Mouse (Mus musculus): ENCODE data around the gene Hspa12a. TPM values are rescaled to one million over a fixed set of nuclear protein-coding genes. Genes with fewer than 3 reads are reported as not detected.

The Hspa12a gene
- polyA plus RNA-seq, 1 experiment, result 3.7 TPM

- TF ChIP-seq CTCF (IDR thresholded peaks at IDR 0.05; ENCODE audit: extremely low read depth, insufficient read depth, insufficient read length, insufficient replicate concordance) (no peak), POLR2A (IDR thresholded peaks at IDR 0.05; ENCODE audit: low read depth, low read length) (no peak)
- Histone ChIP-seq H3K27ac (ENCODE audit: insufficient read depth, low read length) (no peak overlapping the region), H3K4me1 (ENCODE audit: control insufficient read depth, insufficient read depth, insufficient read length) (no peaks in the 10 kb centered on the region; the same call in 1 of the 2 replicates), H3K4me3 (ENCODE audit: extremely low read depth, insufficient read depth, insufficient read length) (no peak overlapping the region), H3K36me3 (ENCODE audit: control insufficient read depth, insufficient read depth, low read length) (no peaks in the 10 kb centered on the region), H3K27me3 (ENCODE audit: control insufficient read depth, insufficient read depth, low read length) (no peaks in the 10 kb centered on the region)
- 53% methylated on average over 6 of the region's 7 CpGs for WGBS
- DNase-seq (ENCODE audit: low read depth in 1 of 2, low spot score in 2 of 2), result no peak
Measured at GRCm38 (mm10) chr19:58850719-58851466, 92.6 kb downstream of the Hspa12a start.

DNA sequence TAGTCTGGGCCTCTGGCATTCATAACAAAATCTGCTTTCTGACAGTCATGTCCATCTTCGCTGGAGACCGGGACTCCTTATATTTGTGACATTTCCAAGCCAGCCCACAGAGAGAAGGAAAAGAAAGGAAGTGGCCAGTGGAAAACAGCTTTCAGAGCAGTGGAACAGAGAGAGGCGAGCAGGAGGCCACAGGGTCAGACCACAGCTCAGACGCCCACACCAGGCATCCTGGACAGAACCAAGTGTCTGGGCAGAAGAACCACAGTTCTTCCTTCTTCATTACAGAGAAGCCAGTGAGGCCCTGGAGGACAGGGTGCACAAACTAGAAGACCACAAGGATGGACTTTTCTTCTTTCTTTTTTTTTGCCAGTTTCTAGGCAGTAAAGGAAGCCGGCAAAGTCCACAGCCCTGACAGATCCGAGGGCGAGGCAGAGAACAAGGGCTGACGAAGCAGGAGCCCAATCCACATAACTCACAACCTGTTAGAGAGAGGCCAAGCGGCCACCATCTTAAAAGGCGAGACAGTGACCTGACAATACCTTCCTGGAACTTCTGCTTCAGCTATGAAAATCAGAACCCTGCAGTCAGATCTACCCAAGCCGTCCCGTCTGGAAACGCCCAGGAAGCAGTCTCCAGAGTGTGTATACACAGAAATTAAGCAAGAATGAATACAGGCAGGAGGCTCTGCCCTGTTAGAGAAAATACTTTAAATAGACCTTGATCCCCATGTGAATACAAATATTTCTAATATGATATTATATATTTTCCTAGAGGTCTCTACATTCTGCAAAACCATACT lies 93.9 kb downstream of the Hspa12a start:
- Histone ChIP-seq H3K27me3 (ENCODE audit: control insufficient read depth, insufficient read depth, low read length) (no peaks in the 10 kb centered on the region), H3K36me3 (ENCODE audit: control insufficient read depth, insufficient read depth, low read length) (no peaks in the 10 kb centered on the region), H3K4me1 (ENCODE audit: control insufficient read depth, insufficient read depth, insufficient read length) (no peaks in the 10 kb centered on the region; the same call in 1 of the 2 replicates), H3K4me3 (ENCODE audit: extremely low read depth, insufficient read depth, insufficient read length) (no peak overlapping the region), H3K27ac (ENCODE audit: insufficient read depth, low read length) (no peak overlapping the region)
- TF ChIP-seq POLR2A (IDR thresholded peaks at IDR 0.05; ENCODE audit: low read depth, low read length), result no peak
- no peak for TF ChIP-seq CTCF (IDR thresholded peaks at IDR 0.05; ENCODE audit: extremely low read depth, insufficient read depth, insufficient read length, insufficient replicate concordance)
- DNase-seq (ENCODE audit: low read depth in 1 of 2, low spot score in 2 of 2), result no peak
- 78% methylated on average over 13 of the region's 13 CpGs for WGBS

DNA sequence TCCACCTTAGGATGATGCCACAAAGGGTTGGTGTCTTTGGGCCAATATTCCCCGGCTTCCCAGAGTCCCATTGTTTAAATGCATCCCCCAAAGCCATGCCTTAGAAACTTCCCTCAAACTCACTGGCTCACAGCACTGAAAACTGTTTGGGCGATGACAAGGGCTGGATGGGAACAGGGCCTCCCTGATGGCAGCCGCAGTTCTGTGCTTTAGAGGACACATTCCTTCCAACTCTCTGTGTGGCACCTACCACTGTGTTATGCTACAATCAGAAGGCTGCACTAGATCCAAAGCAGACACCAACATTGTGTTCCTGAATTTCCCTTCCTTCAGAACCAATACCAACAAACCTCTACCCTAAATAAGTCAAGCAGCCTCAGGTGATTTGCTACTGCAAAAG lies 99.8 kb downstream of the Hspa12a start:
- Histone ChIP-seq H3K4me1 (ENCODE audit: control insufficient read depth, insufficient read depth, insufficient read length) (peaks cover 2% of the 10 kb centered on the region; the same call in 1 of the 2 replicates), H3K36me3 (ENCODE audit: control insufficient read depth, insufficient read depth, low read length) (no peaks in the 10 kb centered on the region), H3K27ac (ENCODE audit: insufficient read depth, low read length) (no peak overlapping the region), H3K27me3 (ENCODE audit: control insufficient read depth, insufficient read depth, low read length) (no peaks in the 10 kb centered on the region), H3K4me3 (ENCODE audit: extremely low read depth, insufficient read depth, insufficient read length) (no peak overlapping the region)
- TF ChIP-seq POLR2A (IDR thresholded peaks at IDR 0.05; ENCODE audit: low read depth, low read length), result no peak
- TF ChIP-seq CTCF (IDR thresholded peaks at IDR 0.05; ENCODE audit: extremely low read depth, insufficient read depth, insufficient read length, insufficient replicate concordance), result no peak
- no peak for DNase-seq (ENCODE audit: low read depth in 1 of 2, low spot score in 2 of 2)
- WGBS, result 89% methylated on average over 3 of the region's 3 CpGs

GRCm38 (mm10) chr19:58840721-58841271 lies 102.7 kb downstream of the Hspa12a start:
- no peak overlapping the region for H3K27ac ChIP-seq (ENCODE audit: insufficient read depth, low read length)
- peaks cover 11% of the 10 kb centered on the region; the same call in 1 of the 2 replicates for H3K4me1 ChIP-seq (ENCODE audit: control insufficient read depth, insufficient read depth, insufficient read length)
- no peaks in the 10 kb centered on the region for H3K27me3 ChIP-seq (ENCODE audit: control insufficient read depth, insufficient read depth, low read length)
- H3K4me3 ChIP-seq (ENCODE audit: extremely low read depth, insufficient read depth, insufficient read length), result no peak overlapping the region
- no peak for TF ChIP-seq CTCF (IDR thresholded peaks at IDR 0.05; ENCODE audit: extremely low read depth, insufficient read depth, insufficient read length, insufficient replicate concordance)
- no peak for TF ChIP-seq POLR2A (IDR thresholded peaks at IDR 0.05; ENCODE audit: low read depth, low read length)
- WGBS, result 91% methylated on average over 5 of the region's 5 CpGs
- no peak for DNase-seq (ENCODE audit: low read depth in 1 of 2, low spot score in 2 of 2)
- H3K36me3 ChIP-seq (ENCODE audit: control insufficient read depth, insufficient read depth, low read length), result no peaks in the 10 kb centered on the region

- TF ChIP-seq CTCF (IDR thresholded peaks at IDR 0.05; ENCODE audit: extremely low read depth, insufficient read depth, insufficient read length, insufficient replicate concordance), result no peak
- TF ChIP-seq POLR2A (IDR thresholded peaks at IDR 0.05; ENCODE audit: low read depth, low read length), result no peak
- H3K36me3 ChIP-seq (ENCODE audit: control insufficient read depth, insufficient read depth, low read length), result no peaks in the 10 kb centered on the region
- peaks cover 15% of the 10 kb centered on the region; the same call in 1 of the 2 replicates for H3K4me1 ChIP-seq (ENCODE audit: control insufficient read depth, insufficient read depth, insufficient read length)
- 90% methylated on average over 4 of the region's 4 CpGs for WGBS
- no peak for DNase-seq (ENCODE audit: low read depth in 1 of 2, low spot score in 2 of 2)
- H3K27me3 ChIP-seq (ENCODE audit: control insufficient read depth, insufficient read depth, low read length), result no peaks in the 10 kb centered on the region
- H3K4me3 ChIP-seq (ENCODE audit: extremely low read depth, insufficient read depth, insufficient read length), result no peak overlapping the region
- H3K27ac ChIP-seq (ENCODE audit: insufficient read depth, low read length), result no peak overlapping the region
Measured at GRCm38 (mm10) chr19:58839806-58840205, 103.6 kb downstream of the Hspa12a start.

GRCm38 (mm10) chr19:58839345-58839744 lies 104.1 kb downstream of the Hspa12a start:
- no peak for DNase-seq (ENCODE audit: low read depth in 1 of 2, low spot score in 2 of 2)
- Histone ChIP-seq H3K27ac (ENCODE audit: insufficient read depth, low read length) (no peak overlapping the region), H3K4me3 (ENCODE audit: extremely low read depth, insufficient read depth, insufficient read length) (no peak overlapping the region), H3K36me3 (ENCODE audit: control insufficient read depth, insufficient read depth, low read length) (no peaks in the 10 kb centered on the region), H3K27me3 (ENCODE audit: control insufficient read depth, insufficient read depth, low read length) (no peaks in the 10 kb centered on the region), H3K4me1 (ENCODE audit: control insufficient read depth, insufficient read depth, insufficient read length) (peaks cover 20% of the 10 kb centered on the region; the same call in 1 of the 2 replicates)
- 87% methylated on average over 3 of the region's 3 CpGs for WGBS
- no peak for TF ChIP-seq CTCF (IDR thresholded peaks at IDR 0.05; ENCODE audit: extremely low read depth, insufficient read depth, insufficient read length, insufficient replicate concordance)
- no peak for TF ChIP-seq POLR2A (IDR thresholded peaks at IDR 0.05; ENCODE audit: low read depth, low read length)

Measured in spleen, adult 2 months (tissue).